Mouse (Mus musculus) activated CD4-positive, CD25-positive, alpha-beta regulatory T cell (primary cell): Measurements from ENCODE around the gene Nxn. TPM values are rescaled to one million over a fixed set of nuclear protein-coding genes. Genes with fewer than 3 reads are reported as not detected.

Experiments
- polyA plus RNA-seq, 2 experiments: library from polyadenylated mRNA; unstranded; fragments of 100-300 nt; shearing (Covaris generic); gene quantifications; one replicate each; pipeline ENCODE4 v1.2.1; 2017

The Nxn gene
- polyA plus RNA-seq, result 1 to 10 TPM; 2.4 to 3.2 TPM

DNA sequence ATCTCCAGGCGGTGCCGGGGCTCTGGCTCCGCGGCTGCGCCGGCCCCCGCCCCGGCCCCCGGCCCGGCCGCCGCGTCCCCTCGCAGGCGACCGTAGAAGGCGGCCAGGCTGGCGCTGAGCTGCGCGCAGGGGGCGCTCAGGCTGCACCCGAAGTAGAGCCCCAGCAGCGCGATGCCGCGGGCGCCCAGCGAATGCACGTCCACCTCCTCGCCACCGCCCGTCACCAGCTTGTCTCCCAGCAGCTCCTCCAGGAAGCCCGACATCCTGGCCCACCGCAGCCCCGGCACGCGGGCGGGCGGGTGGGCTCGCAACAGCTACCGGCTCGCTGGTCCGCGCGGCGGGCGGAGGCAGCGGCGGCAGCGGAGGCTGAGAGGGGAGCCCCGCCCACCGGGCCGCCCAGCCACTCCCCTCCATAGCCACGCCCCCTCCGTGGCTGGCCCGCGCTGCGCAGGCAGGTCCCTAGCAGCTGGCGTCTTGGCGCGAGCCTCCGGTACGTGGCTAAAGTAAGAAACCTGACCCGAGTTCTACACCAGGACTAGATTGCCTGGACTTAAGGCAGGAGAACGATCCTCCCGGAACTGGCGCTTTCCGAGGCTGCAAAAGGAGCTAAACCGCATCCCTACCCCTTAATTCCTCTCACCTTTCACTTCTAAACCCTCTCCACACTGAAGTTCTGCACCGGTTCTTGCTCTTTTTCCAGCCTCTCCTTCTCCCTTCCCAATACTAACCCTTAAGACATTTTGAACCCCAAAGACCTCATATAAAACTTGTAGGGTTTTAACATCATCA is at the start of gene Nxn:
Nxn (minus strand) TSS at position 343 of the 789 bp plus-strand sequence.

DNA sequence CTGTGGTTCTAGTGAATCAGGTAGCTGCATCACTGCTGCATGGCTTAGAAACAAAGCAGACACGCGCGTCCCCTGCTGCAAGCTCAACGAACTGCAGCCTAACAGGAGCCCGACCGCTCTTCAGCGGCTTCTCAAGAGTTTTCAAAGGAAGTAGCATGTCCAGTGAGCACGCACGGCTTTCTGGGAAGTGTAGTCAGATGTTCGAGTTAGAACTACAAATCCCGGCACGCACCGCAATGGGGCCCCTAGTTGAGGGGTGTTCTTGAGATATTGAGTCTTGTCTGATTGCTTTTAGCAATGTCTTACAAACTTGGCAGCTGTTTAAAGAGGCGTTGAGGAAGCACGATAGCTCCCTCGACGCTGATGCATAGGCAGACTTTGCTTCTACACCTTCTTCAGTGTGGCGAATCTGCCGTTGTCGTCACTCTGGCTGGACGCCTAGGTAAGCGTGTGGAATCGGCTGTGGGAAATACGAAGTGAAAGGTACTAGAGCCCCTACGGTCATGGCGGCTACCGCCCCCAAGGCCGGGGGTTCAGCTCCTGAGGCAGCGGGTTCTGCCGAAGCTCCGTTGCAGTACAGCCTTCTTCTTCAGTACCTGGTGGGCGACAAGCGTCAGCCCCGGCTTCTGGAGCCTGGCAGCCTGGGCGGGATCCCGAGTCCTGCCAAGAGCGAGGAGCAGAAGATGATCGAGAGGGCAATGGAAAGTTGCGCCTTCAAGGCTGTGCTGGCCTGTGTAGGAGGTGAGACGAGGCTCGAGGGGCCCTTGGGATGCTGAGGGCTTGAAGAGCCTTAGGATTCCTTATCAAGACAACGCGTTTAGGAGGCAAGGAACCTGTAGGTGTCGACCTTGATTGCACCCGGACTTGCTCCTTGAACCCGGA is 8.0 kb upstream of the Nxn start, which contains the start of gene Timm22:
Timm22 (plus strand) TSS at position 251 of the 882 bp plus-strand sequence.

DNA sequence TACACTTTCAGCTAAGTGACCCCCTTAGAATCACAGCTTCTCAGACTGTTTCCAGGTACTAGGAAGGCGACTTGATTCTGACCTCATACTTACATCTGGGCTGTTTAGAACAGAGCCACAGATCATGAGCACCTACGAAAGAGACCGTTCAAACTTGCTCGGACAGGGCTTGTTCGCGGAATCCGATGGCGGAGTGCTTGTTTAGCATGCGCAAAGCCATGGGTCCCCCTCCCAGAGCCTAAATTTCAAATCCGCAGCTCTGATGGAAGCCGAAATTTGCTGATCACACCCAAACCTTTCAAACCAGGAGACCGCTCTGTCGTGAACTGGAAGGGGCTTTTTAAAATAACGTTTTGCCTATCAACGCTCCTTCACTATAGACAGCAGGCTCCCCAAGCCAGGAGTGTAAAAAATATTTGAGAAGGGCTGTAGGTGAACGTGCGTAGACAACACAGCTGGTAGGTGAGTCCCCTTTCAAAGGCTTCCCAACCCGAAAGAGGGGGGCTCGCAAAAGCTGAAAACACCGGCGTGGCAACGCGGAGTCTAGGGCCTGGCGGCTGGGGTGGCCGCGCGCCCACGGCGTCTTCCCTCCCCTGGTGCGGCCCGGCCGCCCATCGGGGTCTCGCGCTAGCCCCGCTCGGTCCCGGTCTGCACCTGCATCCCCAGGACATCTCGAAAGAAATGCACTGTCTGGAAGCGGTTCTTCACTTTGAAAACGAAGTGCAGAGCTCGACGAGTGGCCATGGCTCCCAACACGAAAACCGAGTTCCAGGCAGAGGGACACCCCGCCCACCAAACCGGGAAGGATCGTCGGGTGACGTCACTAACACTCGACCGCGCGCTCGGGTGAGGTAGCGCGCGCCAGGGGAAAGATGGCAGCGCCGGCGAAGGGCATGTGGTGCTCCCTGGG is 155.8 kb downstream of the Nxn start, which contains the start of the genes Mrm3 and Glod4:
Mrm3 (plus strand) TSS at position 815 of the 910 bp plus-strand sequence.
Glod4 (minus strand) TSS at position 825 of the 910 bp plus-strand sequence.

DNA sequence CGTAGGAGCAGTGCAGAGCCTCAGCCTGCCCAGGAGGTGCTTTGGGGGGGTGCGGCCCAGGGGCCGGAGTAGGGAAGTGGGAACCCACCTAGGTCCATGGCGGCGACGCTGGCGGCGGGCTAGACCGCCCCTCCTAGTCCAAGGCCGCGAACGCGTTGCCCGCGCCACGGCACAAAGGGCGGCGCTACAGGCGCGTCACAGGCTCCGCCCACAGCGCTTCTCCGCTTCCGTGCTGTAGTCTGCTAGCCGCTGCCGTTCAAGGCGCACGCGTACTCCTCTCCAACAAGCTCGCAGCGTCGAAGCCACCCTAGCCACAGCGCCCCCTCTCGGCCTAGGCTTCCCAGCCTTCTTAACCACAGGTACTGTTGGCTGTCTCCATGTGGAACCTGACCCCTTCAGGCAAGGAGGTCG is 181.5 kb downstream of the Nxn start, which contains the start of the genes Dbil5 and Gemin4:
Dbil5 (plus strand) TSS at position 219 of the 411 bp plus-strand sequence.
Gemin4 (minus strand) TSS at position 275 of the 411 bp plus-strand sequence.

Other genes with a start within 250 kb of the Nxn start
- 10 to 100 TPM; 49.9 to 68.7 TPM for gene Vps53, start 219.5 kb downstream of the Nxn start, polyA plus RNA-seq
- 1 to 10 TPM; 2.8 to 4.3 TPM for gene Fam57a, start 219.5 kb downstream of the Nxn start, polyA plus RNA-seq
- not detected for gene Dbil5, start 181.5 kb downstream of the Nxn start, polyA plus RNA-seq
- gene Gemin4, start 181.5 kb downstream of the Nxn start, polyA plus RNA-seq, result 10 to 100 TPM; 13.2 to 22.6 TPM
- gene Mrm3, start 155.4 kb downstream of the Nxn start, polyA plus RNA-seq, result 10 to 100 TPM in 1 of 2 experiments, 1 to 10 TPM in 1; 7.2 to 16.3 TPM
- 10 to 100 TPM; 70.0 to 83.7 TPM for gene Glod4, start 155.4 kb downstream of the Nxn start, polyA plus RNA-seq
- gene Timm22, start 7.8 kb upstream of the Nxn start, polyA plus RNA-seq, result 10 to 100 TPM; 46.5 to 60.0 TPM
- gene Abr, start 223.2 kb upstream of the Nxn start, polyA plus RNA-seq, result 10 to 100 TPM; 42.4 to 72.3 TPM